Mouse (Mus musculus) layer of hippocampus, adult 9-10 months (tissue): ENCODE data around the gene Nnat.

Source experiments
- DNase-seq: peaks from one replicate; pipeline ENCODE4 v3.0.0; 2022; ENCODE audit warnings: low spot score

Nnat gene

GRCm38 (mm10) chr2:157559858-157560257 is at the start of gene Nnat:
Gene Nnat (plus strand): TSS chr2:157560078.
- DNase-seq = no peak

- DNase-seq = peak; percentile 79
Measured at GRCm38 (mm10) chr2:157512859-157513258, 47.0 kb upstream of the Nnat start.

GRCm38 (mm10) chr2:157513737-157514208 is 46.1 kb upstream of the Nnat start:
- DNase-seq = no peak

- DNase-seq = no peak
Measured at GRCm38 (mm10) chr2:157514353-157514752, 45.5 kb upstream of the Nnat start.

- DNase-seq = no peak
Measured at GRCm38 (mm10) chr2:157517526-157517925, 42.4 kb upstream of the Nnat start.

GRCm38 (mm10) chr2:157518451-157518850 is 41.4 kb upstream of the Nnat start:
- DNase-seq = no peak

GRCm38 (mm10) chr2:157519452-157519851 is 40.4 kb upstream of the Nnat start:
- DNase-seq = no peak

- peak; percentile 53 for DNase-seq
Measured at GRCm38 (mm10) chr2:157520496-157520895, 39.4 kb upstream of the Nnat start.

GRCm38 (mm10) chr2:157522556-157522955 is 37.3 kb upstream of the Nnat start:
- DNase-seq = no peak

GRCm38 (mm10) chr2:157530056-157530955 is 29.6 kb upstream of the Nnat start:
- DNase-seq = no peak

GRCm38 (mm10) chr2:157531681-157532426 is 28.0 kb upstream of the Nnat start:
- DNase-seq = no peak

GRCm38 (mm10) chr2:157534163-157534562 is 25.7 kb upstream of the Nnat start:
- DNase-seq = no peak

GRCm38 (mm10) chr2:157536476-157537081 is 23.3 kb upstream of the Nnat start:
- no peak for DNase-seq

- DNase-seq = no peak
Measured at GRCm38 (mm10) chr2:157537118-157537517, 22.8 kb upstream of the Nnat start.

- DNase-seq = no peak
Measured at GRCm38 (mm10) chr2:157540073-157540952, 19.6 kb upstream of the Nnat start.

- DNase-seq = no peak
Measured at GRCm38 (mm10) chr2:157540953-157541569, 18.8 kb upstream of the Nnat start.

- DNase-seq = no peak
Measured at GRCm38 (mm10) chr2:157541631-157542030, 18.2 kb upstream of the Nnat start.

GRCm38 (mm10) chr2:157542415-157542814 is 17.5 kb upstream of the Nnat start:
- DNase-seq = no peak

GRCm38 (mm10) chr2:157544333-157544888 is 15.5 kb upstream of the Nnat start:
- DNase-seq = no peak

- DNase-seq = no peak
Measured at GRCm38 (mm10) chr2:157546686-157547085, 13.2 kb upstream of the Nnat start.

GRCm38 (mm10) chr2:157550292-157550691 is 9.6 kb upstream of the Nnat start:
- no peak for DNase-seq
